Mouse (Mus musculus) forebrain, embryonic 10.5 days (tissue): ENCODE measurements around the gene 4930404N11Rik. TPM values are rescaled to one million over a fixed set of nuclear protein-coding genes. Genes with fewer than 3 reads are reported as not detected.
A peak's percentile ranks its signal among the peaks of the same experiment; 100 is the strongest.

Source experiments
- DNase-seq: peaks from one replicate; pipeline ENCODE4 v3.0.0-alpha.2; 2017; ENCODE audit warnings: low spot score; ENCODE audit errors: extremely low spot score
- H3K27ac ChIP-seq: fragments of 300-500 bp; sonication (generic); 2 replicates; pipeline ENCODE4 v1.5.1; 2016; ENCODE audit warnings: mild to moderate bottlenecking
- H3K27me3 ChIP-seq: fragments of 300-500 bp; sonication (generic); 2 replicates; pipeline ENCODE4 v1.6.1; 2016; ENCODE audit warnings: mild to moderate bottlenecking; ENCODE audit not compliant: poor library complexity, severe bottlenecking
- H3K36me3 ChIP-seq: fragments of 300-500 bp; sonication (generic); replicated peaks from 2 replicates; pipeline ENCODE4 v1.6.1; 2016; ENCODE audit warnings: mild to moderate bottlenecking, moderate library complexity
- H3K4me1 ChIP-seq: fragments of 300-500 bp; sonication (generic); 2 replicates; pipeline ENCODE4 v1.6.1; 2016
- H3K4me3 ChIP-seq: fragments of 300-500 bp; sonication (generic); 2 replicates; pipeline ENCODE4 v1.5.1; 2016; ENCODE audit warnings: mild to moderate bottlenecking, moderate library complexity
- H3K9me3 ChIP-seq: fragments of 300-500 bp; sonication (generic); 2 replicates; pipeline ENCODE4 v1.6.1; 2016; ENCODE audit warnings: mild to moderate bottlenecking, moderate library complexity
- WGBS: fragments of 180-500 bp; shearing (Covaris S2); methylation state at CpG from one replicate; pipeline ENCODE4 v1.1.7; 2016; 5-methylcytosine and 5-hydroxymethylcytosine counted together
- polyA plus RNA-seq: library from polyadenylated mRNA; unstranded; fragments of >200 nt; fragmentation: Nextera tagmentation; extraction: Ambion mirVana; gene quantifications from 2 replicates; pipeline ENCODE4 v1.2.1, GENCODE M21; 2016

4930404N11Rik gene
- polyA plus RNA-seq, 1 experiment from 2014 or later, result 0.35 TPM

DNA sequence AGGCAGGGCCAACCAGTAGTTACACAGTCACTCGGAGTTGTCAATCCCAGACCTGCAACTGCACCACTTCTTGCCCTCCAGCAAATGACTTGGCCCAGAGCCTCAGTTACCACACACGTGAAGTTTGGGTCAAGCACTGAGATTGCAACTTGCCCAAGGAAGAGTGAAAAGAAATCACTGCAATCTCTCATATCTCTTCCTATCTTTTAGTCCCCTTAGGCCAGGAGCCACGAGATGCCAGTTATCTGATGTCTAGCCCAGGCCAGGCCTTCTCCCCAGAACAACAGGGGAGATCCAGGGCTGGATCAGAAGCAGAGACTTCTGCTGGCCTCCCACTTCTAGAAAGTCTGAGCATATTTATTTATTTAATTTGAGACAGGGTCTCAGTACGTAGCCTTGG lies 10.1 kb downstream of the 4930404N11Rik start:
- Histone ChIP-seq H3K4me3 (no peak overlapping the region), H3K4me1 (peaks cover 68% of the 10 kb centered on the region), H3K27me3 (peaks cover 37% of the 10 kb centered on the region), H3K36me3 (0 out of 2 replicates have a peak, but pooled peaks cover 3% of the 10 kb centered on the region), H3K9me3 (no peaks in the 10 kb centered on the region), H3K27ac (no peak overlapping the region)
- WGBS, result 76% methylated on average over 4 of the region's 4 CpGs
- DNase-seq, result no peak

DNA sequence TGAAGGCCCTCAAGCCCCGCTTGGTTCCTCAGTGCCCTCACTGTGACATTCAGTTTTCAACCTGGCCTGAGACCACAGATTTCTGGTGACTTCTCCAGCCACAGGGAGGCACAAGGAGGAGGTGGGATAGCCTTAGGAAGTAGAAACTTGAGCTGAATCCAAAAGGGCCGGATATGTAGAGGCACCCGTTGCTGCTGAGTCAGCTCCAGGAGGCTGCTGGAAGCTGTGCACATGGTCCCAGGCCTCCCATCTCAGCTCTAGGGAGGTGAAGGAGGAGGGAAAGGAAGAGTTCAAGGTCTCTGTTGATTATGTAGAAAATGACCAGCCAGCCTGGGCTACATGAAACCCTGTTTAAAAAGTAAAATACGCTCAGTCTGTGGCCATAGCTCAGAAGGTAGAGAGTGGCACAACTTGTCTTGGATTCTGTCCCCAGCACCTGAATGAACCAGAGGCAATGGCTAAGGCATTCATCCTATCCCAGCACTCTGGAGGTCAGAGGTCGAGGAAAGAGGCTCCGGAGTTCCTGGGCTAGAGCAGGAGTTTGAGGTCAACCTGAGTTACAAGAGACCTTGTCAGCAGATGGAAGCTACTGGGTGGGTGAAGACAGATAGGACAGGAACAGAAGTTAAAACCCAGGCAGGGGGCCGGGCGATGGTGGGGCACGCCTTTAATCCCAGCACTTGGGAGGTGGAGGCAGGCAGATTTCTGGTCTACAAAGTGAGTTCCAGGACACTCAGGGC lies 10.7 kb downstream of the 4930404N11Rik start:
- H3K27ac ChIP-seq, result no peak overlapping the region; the same call in 1 of the 2 replicates
- no peak for DNase-seq
- H3K36me3 ChIP-seq, result 0 out of 2 replicates have a peak, but pooled peaks cover 1% of the 10 kb centered on the region
- peaks cover 64% of the 10 kb centered on the region for H3K4me1 ChIP-seq
- H3K27me3 ChIP-seq, result peaks cover 35% of the 10 kb centered on the region
- no peaks in the 10 kb centered on the region for H3K9me3 ChIP-seq
- no peak overlapping the region for H3K4me3 ChIP-seq
- 60% methylated on average over 9 of the region's 9 CpGs for WGBS

DNA sequence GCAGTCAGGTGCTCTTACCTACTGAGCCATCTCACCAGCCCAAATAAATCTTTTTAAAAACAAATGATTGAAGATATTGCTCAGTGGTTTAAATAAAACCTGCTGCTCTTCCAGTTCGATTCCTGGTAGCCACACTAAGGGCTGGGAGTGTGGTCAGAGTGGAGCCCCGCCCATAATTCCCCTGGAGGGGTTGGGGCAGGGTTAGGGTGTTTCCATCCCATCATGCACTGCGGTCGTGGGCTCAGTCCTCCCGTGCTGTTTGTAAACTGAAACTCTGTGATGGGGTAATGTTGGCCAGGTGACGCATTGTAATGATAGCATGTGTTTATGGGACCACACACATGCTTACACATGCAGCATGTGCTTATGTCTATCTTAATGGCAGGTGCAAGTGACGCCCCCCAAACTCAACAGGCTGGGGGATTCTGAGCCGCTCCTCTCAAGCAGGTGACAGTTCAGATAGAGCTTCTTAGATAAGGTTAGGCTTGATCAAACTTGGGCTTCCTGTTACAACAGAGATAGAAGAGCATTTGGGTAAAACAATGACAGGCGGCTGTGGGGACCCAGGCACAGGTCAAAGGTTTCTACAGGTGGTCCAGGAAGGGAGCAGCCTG lies 13.8 kb downstream of the 4930404N11Rik start:
- H3K27me3 ChIP-seq, result peaks cover 34% of the 10 kb centered on the region
- peaks cover 21% of the 10 kb centered on the region for H3K36me3 ChIP-seq
- H3K27ac ChIP-seq, result no peak overlapping the region
- DNase-seq, result no peak
- peak overlapping the region; percentile 0; the same call in 1 of the 2 replicates for H3K4me3 ChIP-seq
- peaks cover 63% of the 10 kb centered on the region for H3K4me1 ChIP-seq
- 25% methylated on average over 9 of the region's 9 CpGs for WGBS
- no peaks in the 10 kb centered on the region for H3K9me3 ChIP-seq

DNA sequence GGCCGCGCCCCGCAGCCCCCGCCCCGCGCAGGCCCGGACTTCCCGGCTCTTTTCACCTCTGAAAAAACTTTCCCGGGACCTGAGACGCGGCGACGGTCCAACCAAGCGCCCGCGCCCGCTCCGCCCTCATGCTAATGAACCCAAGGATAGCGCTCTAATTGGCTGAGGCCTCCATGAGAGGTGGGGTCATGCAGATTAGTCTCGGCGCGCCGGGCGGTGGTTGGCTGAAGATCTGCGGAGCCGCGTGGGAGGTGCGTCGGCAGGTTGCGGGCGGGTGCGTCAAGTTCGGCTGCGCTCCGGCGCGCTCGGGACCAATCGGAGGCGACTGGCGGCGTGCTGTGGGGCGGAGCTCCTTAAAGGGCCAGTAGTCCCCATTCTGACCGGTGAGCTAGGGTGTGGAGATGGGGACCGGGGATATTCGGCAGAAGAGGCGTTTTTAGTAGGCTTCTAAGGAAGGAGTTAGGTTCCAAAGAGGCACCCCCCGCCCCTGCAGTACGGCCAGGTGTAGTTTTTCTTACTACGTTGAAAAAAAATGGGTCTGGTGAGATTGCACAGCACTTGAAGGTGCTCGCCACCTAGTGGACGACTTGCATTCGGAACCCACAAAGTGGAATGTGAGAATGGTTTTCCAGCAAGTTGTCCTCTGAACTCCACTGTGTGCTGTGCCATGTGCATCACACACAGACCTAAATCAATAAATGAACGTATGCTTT lies 15.1 kb downstream of the 4930404N11Rik start, which contains the start of gene Hmg20b:
TSS of gene Hmg20b (minus strand) at position 130 of the 713 bp plus-strand sequence.
- peak; percentile 100 for DNase-seq
- H3K27ac ChIP-seq, result peak within 1 kb of the TSS; percentile 95
- peaks cover 33% of the 10 kb centered on the region for H3K36me3 ChIP-seq
- no peaks in the 10 kb centered on the region for H3K9me3 ChIP-seq
- H3K4me3 ChIP-seq, result peak within 1 kb of the TSS; percentile 97
- WGBS, result under 1% methylated on average over 53 of the region's 54 CpGs
- H3K4me1 ChIP-seq, result peaks cover 67% of the 10 kb centered on the region
- H3K27me3 ChIP-seq, result peaks cover 34% of the 10 kb centered on the region

DNA sequence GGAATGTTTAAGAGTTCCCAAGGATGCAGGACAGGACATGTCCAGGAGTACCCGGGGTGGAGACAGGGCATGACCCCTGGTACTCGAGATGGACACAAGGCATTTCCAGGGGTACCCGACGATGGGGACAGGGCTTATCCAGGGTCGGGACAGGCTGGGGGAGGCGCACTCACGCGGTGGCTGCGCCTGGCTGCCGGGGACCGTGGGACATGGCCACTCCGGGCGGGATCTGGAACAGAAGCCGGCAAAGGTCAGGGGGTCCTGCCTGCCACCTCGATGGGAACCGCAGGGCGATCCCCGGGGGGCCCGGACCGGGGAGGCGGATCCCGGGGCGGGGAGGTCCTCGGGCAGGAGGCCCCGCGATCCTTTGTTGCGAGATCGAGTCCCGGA lies 15.7 kb downstream of the 4930404N11Rik start:
- H3K4me1 ChIP-seq, result peaks cover 64% of the 10 kb centered on the region
- H3K9me3 ChIP-seq, result no peaks in the 10 kb centered on the region
- H3K27ac ChIP-seq, result peak overlapping the region; percentile 95
- H3K4me3 ChIP-seq, result peak overlapping the region; percentile 97
- DNase-seq, result no peak
- peaks cover 40% of the 10 kb centered on the region for H3K27me3 ChIP-seq
- H3K36me3 ChIP-seq, result peaks cover 38% of the 10 kb centered on the region
- WGBS, result under 1% methylated on average over 29 of the region's 29 CpGs

DNA sequence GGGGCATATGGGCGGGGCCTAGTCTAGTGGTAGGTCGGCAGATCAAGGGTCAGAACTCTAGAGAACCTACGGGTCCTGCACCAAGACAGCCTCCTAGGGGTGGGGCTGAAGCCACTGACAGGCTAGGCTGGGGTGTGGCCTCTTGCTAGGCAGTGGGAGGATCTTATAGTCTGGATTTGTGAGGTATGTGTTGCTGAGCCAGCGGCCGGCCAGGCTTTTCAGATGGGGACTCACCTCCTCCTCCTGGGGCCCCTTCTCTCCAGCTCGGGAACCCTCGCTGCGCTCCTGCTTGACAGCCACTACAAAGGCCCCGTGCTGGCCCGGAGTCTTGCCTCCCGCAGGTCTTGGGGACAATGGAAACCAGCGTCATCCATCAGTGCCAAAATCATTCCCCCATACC lies 16.5 kb downstream of the 4930404N11Rik start:
- H3K36me3 ChIP-seq, result peaks cover 38% of the 10 kb centered on the region
- peak overlapping the region; percentile 97 for H3K4me3 ChIP-seq
- no peaks in the 10 kb centered on the region for H3K9me3 ChIP-seq
- WGBS, result 6% methylated on average over 12 of the region's 12 CpGs
- peak; percentile 48 for DNase-seq
- peaks cover 56% of the 10 kb centered on the region for H3K4me1 ChIP-seq
- H3K27me3 ChIP-seq, result peaks cover 48% of the 10 kb centered on the region
- peak overlapping the region; percentile 95 for H3K27ac ChIP-seq

DNA sequence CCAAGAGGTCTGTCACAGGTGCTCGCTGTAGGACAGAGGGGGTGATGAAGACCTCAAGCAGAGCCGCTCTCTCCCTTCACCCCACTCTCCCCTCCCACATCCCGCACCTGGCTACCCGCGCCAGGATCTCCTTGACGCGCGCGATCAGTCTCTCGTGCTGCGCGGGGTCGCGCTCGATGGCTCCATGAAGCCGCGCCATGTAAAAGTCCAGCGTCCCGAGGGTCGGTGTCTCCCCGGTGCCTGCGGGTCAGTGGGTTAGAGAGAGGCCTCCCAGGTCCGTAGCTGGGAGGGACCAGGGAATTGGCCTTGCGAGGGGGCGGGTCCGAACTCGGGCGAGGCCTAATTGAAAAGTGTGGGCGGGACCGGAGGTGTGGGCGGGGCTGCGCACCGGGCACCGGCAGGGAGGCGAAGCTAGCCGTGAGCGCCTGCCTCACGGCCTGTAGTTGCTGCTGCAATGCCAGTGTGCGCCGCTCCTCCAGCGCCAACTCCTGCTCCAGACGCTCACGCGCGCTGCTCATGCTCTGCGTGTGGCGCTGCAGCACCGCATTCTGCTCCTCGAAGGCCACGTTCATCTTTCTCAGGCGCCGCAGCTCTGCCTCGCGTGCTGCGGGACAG lies 19.1 kb downstream of the 4930404N11Rik start:
- Histone ChIP-seq H3K4me1 (peaks cover 58% of the 10 kb centered on the region), H3K27me3 (peaks cover 74% of the 10 kb centered on the region), H3K9me3 (no peaks in the 10 kb centered on the region), H3K36me3 (peaks cover 38% of the 10 kb centered on the region), H3K4me3 (peak overlapping the region; percentile 48), H3K27ac (peak overlapping the region; percentile 67)
- 4% methylated on average over 55 of the region's 55 CpGs for WGBS
- peak; percentile 77 for DNase-seq

DNA sequence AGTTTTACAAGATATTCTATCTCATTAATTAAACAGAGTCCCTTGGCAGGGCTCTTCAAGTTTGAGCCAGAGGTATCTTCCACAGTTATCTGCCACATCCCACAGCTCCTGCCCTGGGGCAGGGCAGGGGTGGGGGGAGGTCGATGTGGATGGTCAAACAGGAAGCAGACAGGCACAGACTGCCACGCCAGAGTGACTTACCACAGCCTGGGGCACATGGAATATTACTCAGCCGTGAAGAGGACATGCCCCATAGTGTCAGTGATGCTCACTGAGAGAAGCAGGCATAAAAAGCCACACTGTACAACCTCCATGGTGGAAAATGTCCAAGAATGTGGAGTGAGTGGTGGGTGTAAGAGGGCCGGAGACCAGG lies 20.5 kb downstream of the 4930404N11Rik start:
- Histone ChIP-seq H3K4me1 (peaks cover 58% of the 10 kb centered on the region), H3K9me3 (no peaks in the 10 kb centered on the region), H3K27ac (no peak overlapping the region), H3K4me3 (peak overlapping the region; percentile 5; the same call in 1 of the 2 replicates), H3K36me3 (peaks cover 38% of the 10 kb centered on the region), H3K27me3 (peaks cover 88% of the 10 kb centered on the region)
- 93% methylated on average over 4 of the region's 4 CpGs for WGBS
- no peak for DNase-seq

DNA sequence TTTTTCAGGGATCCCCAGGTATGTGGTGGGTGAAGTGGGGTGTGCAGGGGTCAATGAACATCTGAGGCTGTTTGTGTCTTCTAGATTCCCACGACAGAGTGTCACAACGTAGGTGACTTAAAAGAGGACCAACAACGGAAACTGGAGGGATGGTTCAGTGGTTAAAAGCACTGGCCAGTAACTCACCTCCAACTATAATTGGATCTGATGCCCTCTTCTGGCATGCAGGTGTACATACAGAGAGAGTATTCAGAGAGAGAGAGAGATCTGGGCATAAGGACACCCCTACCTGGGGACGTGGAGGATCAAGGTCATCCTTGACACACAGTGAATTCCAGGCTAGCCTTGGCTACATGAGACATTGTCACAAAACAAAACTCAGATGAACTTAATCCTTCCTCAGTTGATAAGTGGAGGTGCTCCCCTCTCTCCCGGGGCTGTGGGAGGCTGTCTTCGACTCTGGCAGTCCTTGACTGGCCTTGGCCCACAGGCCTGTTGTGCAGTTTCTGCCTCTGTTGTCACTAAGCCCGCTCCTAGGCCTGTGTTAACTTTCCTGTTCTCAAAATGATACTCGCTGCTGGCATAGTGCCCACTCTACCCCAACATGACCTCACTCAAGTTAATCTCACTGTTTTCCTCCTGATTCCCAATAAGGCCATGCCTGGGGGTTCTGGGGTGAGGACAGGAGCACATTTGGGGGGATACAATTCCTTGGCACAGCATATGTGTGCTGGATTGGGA lies 21.0 kb downstream of the 4930404N11Rik start:
- Histone ChIP-seq H3K4me1 (peaks cover 53% of the 10 kb centered on the region), H3K36me3 (peaks cover 38% of the 10 kb centered on the region), H3K27me3 (peaks cover 91% of the 10 kb centered on the region), H3K4me3 (0 out of 2 replicates have a peak overlapping the region, but pooled peaks have one; percentile 5), H3K9me3 (no peaks in the 10 kb centered on the region), H3K27ac (no peak overlapping the region)
- WGBS, result 59% methylated on average over 8 of the region's 8 CpGs
- no peak for DNase-seq

DNA sequence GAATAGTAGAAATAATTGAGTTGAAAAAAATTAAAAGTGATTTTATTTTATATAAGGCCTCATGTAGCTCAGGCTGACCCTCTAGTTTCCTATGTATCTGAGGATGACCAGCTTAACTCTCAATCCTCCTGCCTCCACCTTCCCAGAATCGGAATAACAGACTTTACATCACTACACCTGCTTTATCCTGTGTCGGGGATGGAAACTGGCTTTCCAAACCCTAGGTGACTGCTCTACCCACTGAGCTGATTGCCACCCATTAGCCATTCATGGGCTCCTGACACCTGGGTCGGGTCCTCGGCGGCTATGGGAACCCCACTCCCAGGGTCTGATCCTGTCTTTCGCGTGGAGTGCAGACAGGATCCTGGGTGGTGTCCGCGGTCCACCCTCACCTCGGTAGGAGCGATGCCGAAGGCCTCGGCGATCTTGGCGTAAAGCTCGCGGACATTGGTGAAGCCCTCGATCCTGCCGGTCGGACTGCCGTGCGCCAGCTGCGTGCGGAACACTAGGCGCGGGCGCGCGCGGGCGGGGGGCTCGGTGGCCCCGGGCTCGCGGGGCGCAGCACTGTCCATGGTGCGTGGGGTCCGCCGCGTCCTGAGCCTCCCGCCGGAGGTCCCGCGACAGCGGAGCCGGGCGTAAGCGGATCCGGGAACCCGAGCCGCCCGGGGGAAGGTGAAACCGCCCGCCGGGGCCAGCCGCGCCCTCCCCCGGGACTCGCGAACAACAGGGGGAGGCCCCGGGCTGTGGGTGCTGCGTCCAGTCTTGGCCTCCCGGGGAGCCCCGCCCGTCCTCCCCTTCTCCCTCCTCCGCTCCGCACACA lies 22.7 kb downstream of the 4930404N11Rik start, which contains the start of gene Gipc3:
TSS of gene Gipc3 (minus strand) at position 581 of the 820 bp plus-strand sequence.
- H3K36me3 ChIP-seq, result peaks cover 27% of the 10 kb centered on the region
- H3K4me3 ChIP-seq, result peak within 1 kb of the TSS; percentile 51
- 6% methylated on average over 58 of the region's 67 CpGs for WGBS
- no peaks in the 10 kb centered on the region for H3K9me3 ChIP-seq
- H3K4me1 ChIP-seq, result peaks cover 41% of the 10 kb centered on the region
- H3K27me3 ChIP-seq, result peaks cover 91% of the 10 kb centered on the region
- peak within 1 kb of the TSS; percentile 27 for H3K27ac ChIP-seq
- DNase-seq, result peak; percentile 41

DNA sequence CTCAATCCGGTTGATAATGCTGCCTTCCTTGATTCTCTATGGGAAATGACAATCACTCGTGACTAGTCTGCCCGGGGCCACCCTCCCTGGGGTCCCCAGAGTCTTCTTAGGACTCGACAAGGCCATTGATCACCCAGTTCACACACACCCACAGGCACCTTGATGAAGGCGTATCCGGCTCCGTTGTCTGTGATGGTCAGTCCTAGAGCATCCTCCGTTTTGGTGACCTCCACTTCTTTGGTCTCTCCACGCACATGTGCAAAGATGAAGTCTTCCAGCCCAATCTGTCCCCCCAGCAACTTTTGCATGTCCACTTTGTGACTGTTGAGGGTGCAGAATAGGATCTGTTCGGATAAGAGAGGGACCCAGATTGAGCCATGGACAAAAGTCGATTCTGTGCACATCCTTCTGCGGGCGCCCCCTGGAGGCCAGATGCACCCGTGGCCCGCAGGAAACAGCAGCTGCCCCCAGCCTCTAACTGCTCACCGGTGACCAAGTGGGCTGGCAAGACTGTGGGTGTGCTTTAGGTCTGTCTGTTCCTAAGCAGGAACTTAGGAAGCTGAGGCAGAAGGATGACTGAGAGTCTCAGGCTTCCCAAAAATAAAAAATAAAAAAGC lies 24.2 kb downstream of the 4930404N11Rik start:
- peak; percentile 73 for DNase-seq
- peaks cover 32% of the 10 kb centered on the region for H3K4me1 ChIP-seq
- H3K27me3 ChIP-seq, result peaks cover 91% of the 10 kb centered on the region
- H3K9me3 ChIP-seq, result no peaks in the 10 kb centered on the region
- WGBS, result 38% methylated on average over 16 of the region's 16 CpGs
- H3K27ac ChIP-seq, result no peak overlapping the region
- H3K36me3 ChIP-seq, result peaks cover 15% of the 10 kb centered on the region
- H3K4me3 ChIP-seq, result 0 out of 2 replicates have a peak overlapping the region, but pooled peaks have one; percentile 2
